Comparison of ENCODE assay signal across 8 mouse cellular contexts in the genomic region with DNA sequence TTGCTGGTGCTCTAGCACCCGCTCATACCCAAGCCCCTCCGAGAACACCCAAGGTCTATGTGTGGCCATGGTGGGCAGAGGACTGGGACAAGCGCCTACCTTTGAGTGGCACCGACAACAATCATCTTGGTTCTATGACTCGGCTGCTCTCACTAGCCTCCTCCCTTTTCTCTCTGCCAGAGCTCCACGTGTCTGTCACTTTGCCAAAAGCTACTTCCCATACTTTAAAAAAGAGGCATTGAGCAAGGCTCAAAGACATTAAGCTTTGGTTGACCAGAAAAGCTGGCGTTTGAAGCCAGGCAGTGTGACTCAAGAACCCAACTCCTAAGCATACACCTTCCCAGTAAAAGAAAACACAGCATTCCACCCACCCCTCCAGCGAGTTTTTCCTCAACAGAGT. TPM values are rescaled to one million over a fixed set of nuclear protein-coding genes. Genes with fewer than 3 reads are reported as not detected.
DNase-seq lines count a peak whose midpoint lies in the region; ATAC-seq lines count a peak whose summit lies in the region.

No protein-coding gene starts in this region.

- H3K9ac ChIP-seq in neural tube, embryonic 11.5 days (ENCODE audit: low read length), result no peak overlapping the region
- no peak overlapping the region for H3K9ac ChIP-seq in embryonic facial prominence, embryonic 15.5 days
- H3K9ac ChIP-seq in hindbrain, embryonic 15.5 days, result no peak overlapping the region
- no peak overlapping the region for H3K9ac ChIP-seq in liver, embryonic 12.5 days
- no peak overlapping the region for H3K9ac ChIP-seq in neural tube, embryonic 15.5 days (replicated peaks)

- peaks cover 55% of the 10 kb centered on the region for H3K27me3 ChIP-seq in neural tube, embryonic 11.5 days (ENCODE audit: control insufficient read depth, insufficient read depth, low read length)
- H3K27me3 ChIP-seq in embryonic facial prominence, embryonic 15.5 days, result peaks cover 78% of the 10 kb centered on the region
- H3K27me3 ChIP-seq in hindbrain, embryonic 15.5 days, result peaks cover 57% of the 10 kb centered on the region
- peaks cover 100% of the 10 kb centered on the region for H3K27me3 ChIP-seq in liver, embryonic 12.5 days (replicated peaks)
- H3K27me3 ChIP-seq in neural tube, embryonic 15.5 days (replicated peaks), result peaks cover 66% of the 10 kb centered on the region

- no peaks in the 10 kb centered on the region for H3K9me3 ChIP-seq in neural tube, embryonic 11.5 days (ENCODE audit: control insufficient read depth, low read length)
- H3K9me3 ChIP-seq in embryonic facial prominence, embryonic 15.5 days (replicated peaks), result no peaks in the 10 kb centered on the region
- no peaks in the 10 kb centered on the region for H3K9me3 ChIP-seq in hindbrain, embryonic 15.5 days
- no peaks in the 10 kb centered on the region for H3K9me3 ChIP-seq in liver, embryonic 12.5 days (replicated peaks)
- no peaks in the 10 kb centered on the region for H3K9me3 ChIP-seq in neural tube, embryonic 15.5 days (replicated peaks)

- no peak for DNase-seq in neural tube, embryonic 11.5 days (ENCODE audit: low spot score)
- no peak for DNase-seq in neural tube, embryonic 10.5 days (ENCODE audit: extremely low spot score, low spot score)
- DNase-seq in spleen, postnatal 14 days (ENCODE audit: low spot score in 2 of 2), result no peak
- DNase-seq in layer of hippocampus, postnatal 10 days (ENCODE audit: low spot score in 2 of 2), result no peak

- H3K4me3 ChIP-seq in neural tube, embryonic 11.5 days (ENCODE audit: low read depth, low read length), result no peak overlapping the region
- H3K4me3 ChIP-seq in embryonic facial prominence, embryonic 15.5 days (replicated peaks), result peak overlapping the region; percentile 47
- peak overlapping the region; percentile 55 for H3K4me3 ChIP-seq in hindbrain, embryonic 15.5 days
- H3K4me3 ChIP-seq in liver, embryonic 12.5 days, result no peak overlapping the region
- peak overlapping the region; percentile 45 for H3K4me3 ChIP-seq in neural tube, embryonic 15.5 days (replicated peaks)

- 0 out of 2 replicates have a peak, but pooled peaks cover 8% of the 10 kb centered on the region for H3K4me1 ChIP-seq in neural tube, embryonic 11.5 days (ENCODE audit: control insufficient read depth, insufficient read depth, low read length)
- H3K4me1 ChIP-seq in embryonic facial prominence, embryonic 15.5 days, result peaks cover 22% of the 10 kb centered on the region
- H3K4me1 ChIP-seq in hindbrain, embryonic 15.5 days (replicated peaks), result peaks cover 24% of the 10 kb centered on the region
- peaks cover 24% of the 10 kb centered on the region for H3K4me1 ChIP-seq in liver, embryonic 12.5 days
- H3K4me1 ChIP-seq in neural tube, embryonic 15.5 days, result peaks cover 28% of the 10 kb centered on the region

- WGBS in neural tube, embryonic 11.5 days, result 32% methylated on average over 8 of the region's 8 CpGs
- WGBS in embryonic facial prominence, embryonic 15.5 days, result 18% methylated on average over 8 of the region's 8 CpGs
- WGBS in hindbrain, embryonic 15.5 days, result 18% methylated on average over 8 of the region's 8 CpGs
- WGBS in liver, embryonic 12.5 days (ENCODE audit: insufficient replicate concordance), result 23% methylated on average over 8 of the region's 8 CpGs
- 27% methylated on average over 8 of the region's 8 CpGs for WGBS in neural tube, embryonic 15.5 days

- H3K27ac ChIP-seq in neural tube, embryonic 11.5 days (ENCODE audit: low read depth, low read length), result no peak overlapping the region
- no peak overlapping the region for H3K27ac ChIP-seq in embryonic facial prominence, embryonic 15.5 days (replicated peaks)
- H3K27ac ChIP-seq in hindbrain, embryonic 15.5 days (replicated peaks), result no peak overlapping the region
- no peak overlapping the region for H3K27ac ChIP-seq in liver, embryonic 12.5 days
- H3K27ac ChIP-seq in neural tube, embryonic 15.5 days (replicated peaks), result no peak overlapping the region

- ATAC-seq in neural tube, embryonic 11.5 days (ENCODE audit: insufficient read depth, low FRiP score, low TSS enrichment), result 0 out of 2 replicates have a peak, but pooled peaks have one; percentile 0
- no peak; the same call in 1 of the 2 replicates for ATAC-seq in embryonic facial prominence, embryonic 15.5 days (ENCODE audit: insufficient number of reproducible peaks, low FRiP score, low TSS enrichment, low read depth)
- ATAC-seq in hindbrain, embryonic 15.5 days (ENCODE audit: low FRiP score, low read depth), result 0 out of 2 replicates have a peak, but pooled peaks have one; percentile 13
- no peak for ATAC-seq in liver, embryonic 12.5 days
- peak; percentile 11; the same call in 1 of the 2 replicates for ATAC-seq in neural tube, embryonic 15.5 days (ENCODE audit: low FRiP score)

- no peaks in the 10 kb centered on the region for H3K36me3 ChIP-seq in neural tube, embryonic 11.5 days (ENCODE audit: control insufficient read depth, insufficient read depth, low read length)
- no peaks in the 10 kb centered on the region for H3K36me3 ChIP-seq in embryonic facial prominence, embryonic 15.5 days
- no peaks in the 10 kb centered on the region for H3K36me3 ChIP-seq in hindbrain, embryonic 15.5 days
- H3K36me3 ChIP-seq in liver, embryonic 12.5 days, result no peaks in the 10 kb centered on the region
- no peaks in the 10 kb centered on the region for H3K36me3 ChIP-seq in neural tube, embryonic 15.5 days

- peak overlapping the region; percentile 94 for H3K4me2 ChIP-seq in neural tube, embryonic 11.5 days (ENCODE audit: low read depth)
- peak overlapping the region; percentile 93 for H3K4me2 ChIP-seq in embryonic facial prominence, embryonic 15.5 days (replicated peaks)
- peak overlapping the region; percentile 91 for H3K4me2 ChIP-seq in hindbrain, embryonic 15.5 days
- peak overlapping the region; percentile 60 for H3K4me2 ChIP-seq in liver, embryonic 12.5 days
- peak overlapping the region; percentile 87 for H3K4me2 ChIP-seq in neural tube, embryonic 15.5 days

RNA-seq across cellular contexts. Expression of gene Lrrc10b, which starts 0.8 kb away (rescaled TPM):
- 0.55 and 0.56 TPM in 2 replicates for polyA plus RNA-seq in neural tube, embryonic 11.5 days (2014; fragmentation: Nextera tagmentation; extraction: Ambion mirVana)
- polyA plus RNA-seq in embryonic facial prominence, embryonic 15.5 days (2015; fragmentation: Nextera tagmentation; extraction: Ambion mirVana), result 1.9 and 2.4 TPM in 2 replicates
- polyA plus RNA-seq in hindbrain, embryonic 15.5 days (2015; fragmentation: Nextera tagmentation; extraction: Ambion mirVana), result 0.98 and 1.5 TPM in 2 replicates
- polyA plus RNA-seq in liver, embryonic 12.5 days (2016; fragmentation: Nextera tagmentation; extraction: Ambion mirVana), result 0.06 and 0.12 TPM in 2 replicates
- 1.1 and 1.3 TPM in 2 replicates for polyA plus RNA-seq in neural tube, embryonic 15.5 days (2015; fragmentation: Nextera tagmentation; extraction: Ambion mirVana)
- 10 to 100 TPM; 27.4 to 28.0 TPM for total RNA-seq in layer of hippocampus, postnatal 10 days (2021)

RNA-seq across cellular contexts. Expression of gene Ppp1r32, which starts 24.6 kb away (rescaled TPM):
- 0.17 TPM in 1 of 2 replicates, not detected in the other for polyA plus RNA-seq in neural tube, embryonic 11.5 days (2014; fragmentation: Nextera tagmentation; extraction: Ambion mirVana)
- polyA plus RNA-seq in embryonic facial prominence, embryonic 15.5 days (2015; fragmentation: Nextera tagmentation; extraction: Ambion mirVana), result 3.6 and 6.8 TPM in 2 replicates
- polyA plus RNA-seq in hindbrain, embryonic 15.5 days (2015; fragmentation: Nextera tagmentation; extraction: Ambion mirVana), result 2.1 and 2.3 TPM in 2 replicates
- not detected in 2 replicates for polyA plus RNA-seq in liver, embryonic 12.5 days (2016; fragmentation: Nextera tagmentation; extraction: Ambion mirVana)
- polyA plus RNA-seq in neural tube, embryonic 15.5 days (2015; fragmentation: Nextera tagmentation; extraction: Ambion mirVana), result 0.79 and 1.2 TPM in 2 replicates
- 1 to 10 TPM; 1.9 to 4.7 TPM for total RNA-seq in layer of hippocampus, postnatal 10 days (2021)

Comparison
In these comparisons a context has a peak if more than half of its experiments do, and no peak if none do; other contexts are left out.
1. H3K4me3 ChIP-seq: peak in embryonic facial prominence, embryonic 15.5 days (single experiment), hindbrain, embryonic 15.5 days (single experiment) and neural tube, embryonic 15.5 days (single experiment); none in neural tube, embryonic 11.5 days (single experiment) and liver, embryonic 12.5 days (single experiment).
2. ATAC-seq: peak in neural tube, embryonic 11.5 days (single experiment), hindbrain, embryonic 15.5 days (single experiment) and neural tube, embryonic 15.5 days (single experiment); none in embryonic facial prominence, embryonic 15.5 days (single experiment) and liver, embryonic 12.5 days (single experiment).
3. Peak in every context shown above with its lines, with median percentiles within 50 percentile points of each other: H3K4me2 ChIP-seq.